Mouse (Mus musculus): ENCODE results near the gene Fbxw7.
"Not testable (repeated sequence)": the region's sequence is repeated elsewhere in the genome, so short reads cannot be mapped to it uniquely, and the experiment has no call there.

Fbxw7 gene

DNA sequence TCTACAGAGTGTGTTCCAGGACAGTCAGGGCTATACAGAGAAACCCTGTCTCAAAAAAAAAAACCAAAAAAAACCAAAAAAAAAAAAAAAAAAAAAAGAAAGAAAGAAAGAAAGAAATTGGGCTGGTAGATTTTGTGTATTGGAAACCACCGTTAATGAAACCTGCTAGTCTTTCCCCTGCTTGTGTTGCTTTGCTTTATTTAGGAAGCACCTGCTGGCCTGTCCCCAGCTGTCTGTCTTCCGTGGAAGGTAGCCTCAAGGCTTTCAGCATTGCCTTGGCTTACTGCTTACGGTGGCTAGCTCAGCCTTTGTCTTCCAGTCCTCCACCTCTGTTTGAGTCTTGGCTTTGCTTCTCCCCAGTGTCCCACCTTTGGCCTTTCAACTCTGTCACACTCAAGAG, 11.9 kb downstream of the Fbxw7 start:
- DNase-seq (ENCODE audit: low read depth, low spot score): no peak

DNA sequence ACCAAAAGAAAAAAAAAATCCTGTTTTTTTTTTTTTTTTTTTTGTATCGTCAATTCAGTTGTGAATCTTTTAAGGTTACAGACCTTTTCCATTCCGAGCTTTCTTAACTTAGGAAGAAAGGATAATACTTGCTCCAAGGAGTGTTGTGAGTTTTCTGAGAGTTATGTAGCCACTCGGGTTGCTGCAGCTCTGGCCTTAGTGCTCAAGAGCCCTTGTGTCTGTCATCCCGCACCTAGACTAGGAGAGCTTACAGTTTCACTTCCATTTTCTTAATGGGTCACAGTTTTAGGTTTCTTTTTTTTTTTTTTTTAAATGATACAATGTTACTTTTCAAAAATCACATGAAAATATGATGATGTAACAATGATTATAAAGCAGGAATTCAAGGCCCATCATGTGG, 12.5 kb downstream of the Fbxw7 start:
- no peak for DNase-seq (ENCODE audit: low read depth, low spot score)

DNA sequence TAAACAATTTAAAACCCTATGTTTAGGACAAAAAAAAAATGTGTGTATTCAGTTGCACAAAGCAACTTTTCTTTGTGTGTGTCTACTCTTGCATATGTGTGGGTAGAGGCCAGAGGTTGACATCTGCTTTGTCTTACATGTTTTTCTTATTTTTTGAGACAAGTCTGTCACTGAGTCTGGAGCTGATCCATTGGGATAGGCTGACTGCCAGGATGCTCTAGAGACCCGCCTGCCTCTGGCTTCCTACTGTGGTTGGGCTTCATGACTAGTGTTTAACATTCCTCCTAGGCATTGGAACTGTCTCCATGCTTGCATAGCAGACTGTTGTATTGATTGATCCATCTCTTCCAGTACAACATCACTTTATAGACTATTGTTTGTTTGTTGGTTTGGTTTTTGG, 14.3 kb downstream of the Fbxw7 start:
- no peak for DNase-seq (ENCODE audit: low read depth, low spot score)

DNA sequence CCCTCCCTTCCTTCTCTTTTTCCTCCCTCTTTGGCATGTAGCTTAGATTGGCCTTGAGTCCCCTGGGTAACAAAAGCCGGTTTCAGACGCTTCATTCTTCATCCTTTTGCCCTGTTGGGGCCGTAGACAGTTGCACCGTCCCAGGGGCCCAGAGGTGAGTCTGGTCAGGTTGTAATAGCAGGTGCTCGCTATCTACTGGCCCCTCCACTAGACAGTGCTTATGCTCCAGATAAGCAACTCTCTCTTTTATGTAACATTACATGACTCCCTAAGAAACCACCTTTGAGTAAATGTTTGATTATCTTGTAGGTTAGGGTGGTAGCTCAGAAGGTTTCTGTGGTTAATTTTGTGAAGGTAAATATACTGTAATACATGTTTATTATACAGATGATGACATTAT, 21.0 kb downstream of the Fbxw7 start:
- no peak for DNase-seq (ENCODE audit: low read depth, low spot score)

DNA sequence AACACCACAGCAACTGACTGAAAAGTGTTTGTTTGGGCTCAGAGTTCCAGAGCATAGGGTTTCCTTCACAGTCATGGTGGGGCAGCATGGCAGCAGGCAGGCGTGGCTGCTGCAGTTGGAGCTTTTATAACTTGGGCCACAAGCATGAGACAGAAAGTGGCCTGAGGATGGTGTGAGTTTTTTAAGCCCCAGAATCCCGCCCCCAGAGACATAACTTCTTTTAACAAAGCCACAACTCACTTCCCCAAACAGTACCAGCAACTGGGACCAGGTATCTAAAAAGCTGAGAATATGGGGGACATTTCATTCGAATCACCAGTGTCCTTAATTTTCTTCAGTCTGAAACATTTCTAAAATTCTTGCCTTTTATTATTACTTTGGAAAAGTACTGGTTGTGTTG, 22.9 kb downstream of the Fbxw7 start:
- no peak for DNase-seq (ENCODE audit: low read depth, low spot score)

DNA sequence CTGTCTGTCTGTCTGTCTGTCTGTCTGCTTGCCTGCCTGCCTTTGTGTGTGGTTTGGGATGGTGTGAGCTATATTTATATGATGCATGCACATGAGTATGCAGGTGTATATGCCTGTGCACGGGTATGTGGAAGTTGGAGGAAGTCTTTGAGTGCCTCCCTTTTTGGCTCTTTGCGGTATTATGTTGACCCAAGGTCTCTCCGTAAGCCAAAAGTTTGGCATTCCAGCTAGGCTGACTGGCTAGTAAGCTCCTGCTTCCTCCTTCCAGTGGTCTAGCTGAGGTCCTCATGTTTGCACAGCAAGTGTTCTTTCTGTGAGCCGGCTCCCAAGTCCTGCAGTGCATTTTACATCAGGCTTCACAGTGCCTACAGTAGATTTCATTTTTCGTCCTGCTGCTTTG, 24.4 kb downstream of the Fbxw7 start:
- DNase-seq (ENCODE audit: low read depth, low spot score): no peak

DNA sequence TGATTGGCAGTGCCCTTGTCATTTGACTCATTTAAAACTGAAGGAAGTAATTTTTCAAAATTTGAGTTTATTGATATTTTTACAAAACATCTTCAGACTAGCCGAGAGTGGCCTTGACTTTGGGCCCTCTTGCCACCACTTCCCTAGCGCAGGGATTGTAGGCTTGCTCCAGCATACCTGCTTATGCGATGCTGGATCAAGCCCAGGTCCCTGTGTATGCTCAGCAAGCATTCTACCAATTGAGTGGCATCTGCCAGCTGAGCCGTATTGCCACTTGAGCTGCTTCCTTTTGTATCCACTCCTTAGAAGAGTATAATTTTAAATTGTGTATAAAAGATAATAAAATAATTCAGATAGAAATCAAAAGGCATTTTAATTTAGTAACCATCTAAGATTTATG, 26.2 kb downstream of the Fbxw7 start:
- no peak for DNase-seq (ENCODE audit: low read depth, low spot score)

DNA sequence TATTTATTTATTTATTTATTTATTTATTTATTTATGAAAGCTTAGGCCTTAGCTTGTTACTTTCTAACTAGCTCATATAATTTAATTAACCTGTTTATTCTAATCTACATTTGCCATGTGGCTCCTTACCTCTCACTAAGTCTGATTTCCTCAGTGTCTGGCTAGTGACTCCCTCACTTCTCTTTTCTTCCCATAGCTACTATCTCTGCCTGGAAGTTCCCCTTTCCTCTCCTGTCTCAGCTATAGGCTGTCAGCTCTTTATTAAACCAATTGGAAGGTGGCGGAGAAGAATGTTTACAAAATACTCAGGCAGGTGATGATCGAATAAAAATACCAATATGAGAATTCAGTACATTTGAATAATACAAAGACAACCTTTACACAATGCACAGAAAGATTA, 27.7 kb downstream of the Fbxw7 start:
- no peak for DNase-seq (ENCODE audit: low read depth, low spot score)

DNA sequence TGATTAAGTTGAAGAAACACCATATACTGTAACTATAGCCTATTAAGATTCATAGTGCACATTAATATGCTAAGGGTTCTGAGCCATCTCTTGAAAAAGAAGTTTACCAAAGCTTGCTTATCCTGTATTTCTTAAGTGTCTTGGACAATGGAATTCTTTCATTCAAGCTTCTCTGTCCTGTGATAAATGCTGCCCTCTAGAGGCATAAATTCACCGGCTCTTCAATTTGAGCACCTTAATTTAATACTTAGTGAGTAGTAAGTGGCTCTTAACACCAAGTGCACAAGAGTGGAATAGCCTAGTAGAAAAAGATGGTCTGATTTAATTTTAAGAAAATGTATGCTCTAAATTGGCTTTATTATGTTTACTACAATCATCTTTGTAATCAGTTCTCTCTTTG, 28.5 kb downstream of the Fbxw7 start:
- peak; percentile 59 for DNase-seq (ENCODE audit: low read depth, low spot score)

DNA sequence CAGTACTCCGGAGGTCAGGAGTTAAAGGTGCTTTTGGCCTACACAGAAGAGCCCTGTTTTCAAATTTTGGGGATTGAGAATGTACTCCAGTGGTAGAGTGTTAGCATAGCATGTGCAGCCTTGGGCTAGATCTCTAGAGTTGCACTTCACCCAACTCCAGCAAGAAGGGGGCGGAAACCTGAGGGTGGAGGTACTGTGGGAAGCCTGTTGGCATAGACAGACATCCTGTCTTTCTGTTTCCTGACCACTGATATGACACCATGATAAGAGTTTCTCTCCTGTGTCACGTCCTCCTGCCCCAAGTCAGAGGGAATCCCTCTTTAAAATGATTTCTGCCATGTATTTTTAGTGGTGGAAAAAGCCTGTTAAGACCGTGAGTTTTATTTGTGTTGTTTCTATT, 33.7 kb downstream of the Fbxw7 start:
- DNase-seq (ENCODE audit: low read depth, low spot score): no peak

DNA sequence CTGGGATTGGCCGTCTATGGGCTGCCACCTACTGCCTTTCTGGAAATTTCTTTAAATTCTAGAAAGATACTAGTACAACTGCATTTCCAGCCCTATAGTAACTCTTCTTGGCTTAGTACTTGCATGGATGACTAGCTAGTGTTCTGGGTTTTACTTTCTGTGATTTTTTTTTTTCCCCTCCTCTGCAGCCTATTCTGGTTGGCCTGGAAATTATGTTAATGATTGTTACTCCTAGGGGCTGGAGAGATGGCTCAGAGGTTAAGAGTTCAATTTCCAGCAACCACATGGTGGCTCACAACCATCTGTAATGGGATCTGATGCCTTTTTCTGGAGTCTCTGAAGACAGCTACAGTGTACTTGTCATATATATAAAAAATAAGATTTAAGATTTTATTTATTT, 35.4 kb downstream of the Fbxw7 start:
- no peak for DNase-seq (ENCODE audit: low read depth, low spot score)

DNA sequence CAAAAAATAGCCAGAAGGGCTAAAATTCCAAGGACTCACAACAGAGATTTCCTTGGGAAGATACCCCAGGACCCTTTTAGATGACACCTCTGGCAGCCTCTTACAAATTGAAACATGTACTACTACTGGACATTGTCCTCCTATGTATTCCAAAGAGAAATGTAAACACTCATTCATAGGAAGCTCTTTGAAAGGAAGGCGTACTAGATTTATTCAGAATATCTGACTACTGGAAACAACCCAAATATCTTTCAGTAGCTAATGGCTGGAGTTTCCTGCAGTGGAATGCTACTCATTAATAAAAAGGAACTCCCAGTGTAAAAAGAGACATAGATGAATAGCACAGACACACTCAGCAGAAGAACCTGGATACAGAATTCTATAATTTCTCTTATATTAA, 36.7 kb downstream of the Fbxw7 start:
- DNase-seq (ENCODE audit: low read depth, low spot score): no peak

DNA sequence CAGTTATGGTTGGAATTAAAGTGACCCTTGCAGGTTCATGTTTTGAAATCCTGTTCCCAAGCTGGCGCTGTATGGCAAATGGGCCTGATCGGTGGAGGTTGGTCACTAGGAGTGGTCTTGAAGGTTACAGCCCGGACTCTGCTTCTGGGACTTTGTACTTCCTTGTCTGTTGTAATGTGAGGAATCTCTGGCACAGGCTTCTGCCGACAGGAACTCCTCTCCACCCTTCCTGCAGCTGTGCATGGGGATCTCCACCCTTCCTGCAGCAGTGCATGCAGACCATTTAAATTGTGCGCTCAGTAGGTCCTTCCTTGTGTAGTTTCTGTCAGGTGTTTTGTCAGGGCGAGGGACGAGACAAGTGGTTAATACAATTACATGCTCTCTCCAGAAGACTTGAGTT, 37.8 kb downstream of the Fbxw7 start:
- DNase-seq (ENCODE audit: low read depth, low spot score): no peak

DNA sequence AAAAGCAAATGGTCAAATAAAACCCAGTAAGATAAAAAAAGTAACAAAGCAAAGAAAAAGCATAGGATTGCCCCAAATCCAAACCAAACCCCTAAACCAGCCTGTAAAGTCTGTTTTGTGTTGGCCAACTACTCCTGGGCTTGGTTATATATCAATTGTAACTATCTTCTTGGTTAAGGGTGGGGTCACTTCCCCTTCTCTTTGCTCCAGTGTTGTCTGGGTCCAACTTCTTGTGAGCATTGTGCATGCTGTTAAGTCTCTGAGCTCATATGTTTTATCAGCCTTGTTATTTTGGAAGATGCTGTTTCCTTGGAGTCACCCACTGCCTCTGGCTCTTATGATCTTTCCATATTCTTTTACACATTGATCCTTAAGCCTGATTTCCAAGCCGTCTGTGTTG, 39.4 kb downstream of the Fbxw7 start:
- DNase-seq (ENCODE audit: low read depth, low spot score): no peak

DNA sequence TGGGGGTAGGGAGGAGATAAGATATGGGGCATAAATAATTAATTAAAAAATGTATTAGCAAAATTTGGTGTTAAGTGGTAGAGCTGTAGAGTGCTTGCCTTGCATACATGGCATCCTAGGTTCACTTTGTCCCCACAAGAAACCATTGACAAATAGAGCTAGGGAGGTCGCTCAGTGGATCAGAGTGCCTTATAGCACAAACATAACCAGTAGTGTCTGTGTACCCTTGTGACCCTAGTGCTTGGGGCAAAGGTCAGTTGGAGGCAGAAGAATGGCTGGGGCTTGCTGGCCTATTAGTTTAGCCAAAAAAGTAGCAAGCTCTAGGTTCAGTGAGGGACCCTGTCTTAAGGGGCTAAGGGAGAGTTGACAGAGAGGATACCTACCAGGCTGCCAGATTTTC, 45.6 kb downstream of the Fbxw7 start:
- DNase-seq (ENCODE audit: low read depth, low spot score): no peak

DNA sequence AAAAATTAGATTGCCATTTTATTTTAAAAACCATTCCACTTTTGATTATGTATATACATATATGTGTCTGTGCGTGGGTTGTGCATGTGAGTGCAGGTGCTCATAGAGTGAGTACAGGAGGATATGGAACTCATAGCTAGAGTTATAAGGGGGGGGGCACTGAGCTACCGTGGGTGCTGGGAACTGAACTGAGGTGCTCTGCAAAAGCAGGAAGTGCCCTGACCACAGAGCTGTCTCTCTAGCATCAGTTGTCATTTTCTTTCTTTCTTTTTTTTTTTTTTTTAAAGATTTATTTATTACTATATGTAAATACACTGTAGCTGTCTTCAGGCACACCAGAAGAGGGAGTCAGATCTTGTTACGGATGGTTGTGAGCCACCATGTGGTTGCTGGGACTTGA, 46.7 kb downstream of the Fbxw7 start:
- DNase-seq (ENCODE audit: low read depth, low spot score): not testable (repeated sequence)

DNA sequence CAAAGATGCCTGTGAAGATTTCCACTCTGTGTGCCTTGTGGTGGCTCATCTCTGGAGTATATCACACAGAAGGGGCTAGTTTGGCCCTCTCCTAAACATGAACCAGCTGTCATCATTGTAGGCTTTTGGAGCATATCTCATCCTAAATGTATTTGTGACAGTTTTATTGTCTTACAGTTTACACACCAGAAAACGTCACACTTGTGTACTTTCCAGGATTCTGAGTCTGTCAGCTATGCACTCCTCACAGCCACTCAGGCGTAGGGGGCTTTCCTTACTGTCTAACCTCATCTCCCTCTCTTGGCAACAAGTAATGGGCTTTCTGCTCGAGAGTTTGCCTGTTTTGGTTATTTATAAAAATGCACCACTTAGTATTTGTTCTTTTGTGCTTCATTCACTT, 50.6 kb downstream of the Fbxw7 start:
- DNase-seq (ENCODE audit: low read depth, low spot score): no peak

DNA sequence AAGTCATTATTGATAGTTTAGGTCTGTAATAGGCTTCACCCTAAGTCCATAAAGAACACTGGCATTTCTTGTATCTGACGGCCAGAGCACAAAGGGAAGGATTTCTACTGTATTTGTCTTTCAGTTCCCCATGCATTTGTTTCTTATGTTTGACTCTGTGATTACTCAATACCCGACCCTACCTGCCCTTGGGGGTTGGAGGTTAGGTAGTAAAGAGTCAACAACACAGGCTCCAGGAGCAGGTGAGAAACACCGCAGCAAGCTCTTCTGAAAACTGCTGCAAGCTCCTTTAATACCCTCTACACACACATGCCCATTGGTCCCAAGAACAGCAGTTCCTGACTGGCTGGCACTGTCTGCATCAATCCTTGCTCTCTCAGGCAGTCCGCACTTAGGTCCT, 51.8 kb downstream of the Fbxw7 start:
- no peak for DNase-seq (ENCODE audit: low read depth, low spot score)

DNA sequence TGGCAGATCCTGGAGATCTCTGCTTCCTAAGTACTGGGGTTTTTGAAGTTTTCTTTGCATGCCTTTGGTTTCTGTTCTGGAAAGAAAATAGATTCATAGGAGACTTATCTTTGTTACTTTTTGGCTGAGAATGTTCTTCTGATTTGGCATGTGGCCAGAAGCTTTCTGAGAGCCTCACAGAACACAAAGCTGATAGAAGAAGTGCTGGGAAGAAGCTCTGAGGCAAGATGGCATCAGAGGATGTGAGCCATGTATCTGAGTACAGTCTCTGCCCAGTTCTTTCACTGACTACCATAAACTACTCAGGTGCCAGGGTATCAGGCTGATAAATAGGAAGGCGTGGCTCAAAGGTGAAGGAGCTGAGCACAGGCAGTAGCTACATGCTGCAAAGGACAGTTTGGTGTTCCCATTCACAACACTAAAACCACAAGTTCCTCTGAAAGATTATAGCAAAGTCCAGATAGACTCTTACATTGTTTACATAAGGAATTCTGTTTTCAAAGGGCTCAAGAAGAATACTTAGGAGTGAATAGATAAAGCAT, 52.4 kb downstream of the Fbxw7 start:
- DNase-seq (ENCODE audit: low read depth, low spot score): no peak

DNA sequence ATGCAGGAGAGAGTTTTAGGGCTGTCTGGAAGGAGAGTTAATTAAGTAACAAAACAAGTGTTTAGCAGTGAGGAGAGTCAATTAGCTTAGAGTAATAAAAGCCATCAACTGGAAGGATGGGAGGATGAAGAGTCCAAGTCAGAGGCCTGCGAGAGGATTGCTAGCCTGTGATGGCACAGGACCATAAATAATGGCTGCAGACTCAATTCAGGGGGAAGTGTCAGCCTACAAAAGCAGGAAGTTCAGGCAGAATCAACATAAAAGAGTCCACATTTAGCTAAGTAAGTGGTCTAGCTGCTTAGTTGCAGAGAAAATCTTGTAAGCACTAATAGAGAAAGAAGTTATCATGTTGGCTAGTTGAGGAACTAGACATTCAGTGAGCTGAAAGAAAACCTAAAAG, 52.9 kb downstream of the Fbxw7 start:
- no peak for DNase-seq (ENCODE audit: low read depth, low spot score)

DNA sequence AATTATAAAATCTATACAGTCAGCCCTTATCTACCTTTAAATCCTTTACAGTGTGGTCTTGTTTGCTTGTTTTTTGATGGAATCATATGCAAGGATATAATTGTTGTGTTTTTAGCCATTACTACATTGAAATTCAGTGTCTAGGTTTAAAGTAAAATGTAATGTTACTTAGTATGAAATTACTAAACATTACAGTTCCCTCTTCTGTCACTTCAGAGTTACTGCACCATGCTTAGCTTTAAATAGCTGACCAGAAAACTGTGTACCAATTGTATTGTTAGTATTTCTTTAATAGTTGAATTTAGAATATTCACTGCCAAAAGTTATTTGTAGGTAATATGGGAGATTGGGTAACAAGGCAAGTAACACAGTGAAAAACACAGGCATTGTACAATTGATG, 55.1 kb downstream of the Fbxw7 start:
- no peak for DNase-seq (ENCODE audit: low read depth, low spot score)

DNA sequence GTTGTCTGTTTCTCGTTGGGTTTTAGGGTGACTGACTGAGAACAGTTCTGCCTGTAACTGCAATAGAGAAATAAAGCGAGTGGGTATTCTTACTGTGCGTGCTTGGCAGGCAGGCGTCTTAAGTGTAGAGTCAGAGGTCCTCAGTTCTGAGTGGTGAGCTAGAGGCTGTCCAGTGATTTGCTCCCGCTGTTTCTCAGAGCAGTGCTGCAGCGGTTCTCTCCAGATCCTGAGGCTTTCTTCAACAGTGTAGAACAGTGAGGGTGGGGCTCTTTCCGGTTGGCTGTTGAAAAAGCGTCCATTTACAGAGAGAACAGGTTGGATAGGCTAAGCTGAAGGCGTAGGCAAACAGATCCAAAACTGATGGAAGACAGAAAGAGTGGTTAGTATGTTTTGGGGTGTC, 60.2 kb downstream of the Fbxw7 start:
- no peak for DNase-seq (ENCODE audit: low read depth, low spot score)

DNA sequence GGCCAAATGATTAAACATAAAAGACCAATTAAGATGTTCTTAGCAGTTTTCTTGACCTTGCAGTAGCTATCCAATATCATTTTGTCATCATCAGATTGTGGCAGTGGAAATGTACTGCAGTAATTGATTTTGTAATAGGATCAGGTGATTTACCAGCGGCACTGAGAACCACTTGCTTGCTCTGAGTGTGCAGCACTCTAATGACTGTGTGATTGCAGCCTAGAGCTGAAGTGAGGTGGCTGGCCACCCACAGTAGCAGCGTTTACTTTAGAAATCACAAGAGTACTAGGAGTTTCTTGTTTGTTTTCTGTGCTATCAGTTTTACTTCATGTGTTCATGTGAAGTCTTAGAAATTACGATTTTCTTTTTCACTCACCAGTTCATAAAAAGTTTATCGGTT, 61.1 kb downstream of the Fbxw7 start:
- DNase-seq (ENCODE audit: low read depth, low spot score): no peak

DNA sequence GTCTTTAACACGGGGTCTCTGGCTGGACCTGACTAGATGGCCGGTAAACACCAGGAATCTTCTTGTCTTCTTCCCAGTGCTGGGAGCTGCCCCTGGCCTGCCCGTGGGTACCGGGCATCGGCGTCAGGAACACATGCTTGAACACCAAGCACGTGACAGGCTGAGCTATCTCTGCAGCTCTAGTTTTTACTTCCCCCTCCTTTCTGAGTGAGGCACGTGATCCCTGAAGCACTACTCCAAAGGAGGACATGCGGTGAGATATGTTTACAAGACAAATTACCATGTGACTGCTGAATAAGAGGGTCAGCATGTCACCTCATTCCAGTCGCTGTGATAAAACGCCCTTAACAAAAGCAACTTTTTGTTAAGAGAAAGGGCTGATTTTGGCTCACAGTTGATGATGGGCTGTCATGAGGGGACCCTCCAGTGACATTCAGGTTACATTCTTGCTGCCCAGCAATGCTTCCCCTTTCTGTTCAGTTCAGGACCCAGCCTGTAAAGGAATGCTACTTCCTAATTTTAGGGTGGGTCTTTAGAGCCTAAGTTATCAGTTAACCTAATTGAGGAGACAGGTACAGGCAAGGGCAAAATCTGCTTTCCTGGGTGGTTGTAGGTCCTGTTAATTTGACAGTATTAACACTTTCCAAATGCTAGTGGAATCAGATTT, 68.9 kb downstream of the Fbxw7 start:
- no peak for DNase-seq (ENCODE audit: low read depth, low spot score)

All from telencephalon, adult 2 months (tissue).